Mouse (Mus musculus) hindbrain, postnatal 0 days (tissue): ENCODE results near the gene Rpusd2. TPM values are rescaled to one million over a fixed set of nuclear protein-coding genes. Genes with fewer than 3 reads are reported as not detected.

ENCODE experiments used
- ATAC-seq: fragments of 200-750 bp; cut with Nextera tagmentation; 2 replicates; pipeline ENCODE4 v1.8.0; 2017; ENCODE audit warnings: mild to moderate bottlenecking, moderate TSS enrichment, moderate library complexity
- DNase-seq: peaks from one replicate; pipeline ENCODE4 v3.0.0-alpha.2; 2015; ENCODE audit warnings: low spot score
- H3K27ac ChIP-seq: fragments of 300-500 bp; sonication (generic); 2 replicates; pipeline ENCODE4 v1.5.1; 2014; ENCODE audit warnings: mild to moderate bottlenecking
- H3K27me3 ChIP-seq: fragments of 300-500 bp; sonication (generic); 2 replicates; pipeline ENCODE4 v1.6.1; 2014; ENCODE audit warnings: low read length, mixed read lengths; ENCODE audit not compliant: insufficient read depth
- H3K36me3 ChIP-seq: fragments of 300-500 bp; sonication (generic); 2 replicates; pipeline ENCODE4 v1.6.1; 2014; ENCODE audit warnings: low read length, mixed read lengths; ENCODE audit not compliant: insufficient read depth
- H3K4me1 ChIP-seq: fragments of 300-500 bp; sonication (generic); 2 replicates; pipeline ENCODE4 v1.6.1; 2014; ENCODE audit warnings: antibody characterized with exemption, low read length, mixed read lengths; ENCODE audit not compliant: insufficient read depth
- H3K4me2 ChIP-seq: fragments of 300-500 bp; sonication (generic); 2 replicates; pipeline ENCODE4 v1.6.1; 2014; ENCODE audit warnings: low read depth, mild to moderate bottlenecking, low read length, moderate library complexity, mixed read lengths
- H3K4me3 ChIP-seq: fragments of 300-500 bp; sonication (generic); 2 replicates; pipeline ENCODE4 v1.5.1; 2014; ENCODE audit warnings: low read length
- H3K9ac ChIP-seq: fragments of 300-500 bp; sonication (generic); replicated peaks from 2 replicates; pipeline ENCODE4 v1.6.1; 2014; ENCODE audit warnings: mild to moderate bottlenecking, low read length, moderate library complexity, mixed read lengths
- H3K9me3 ChIP-seq: fragments of 300-500 bp; sonication (generic); 2 replicates; pipeline ENCODE4 v1.6.1; 2016; ENCODE audit warnings: low read length, mixed read lengths
- CTCF ChIP-seq: IDR thresholded peaks from 2 replicates; pipeline ENCODE4 v1.5.1; 2016; ENCODE audit warnings: antibody characterized with exemption, control low read depth, low read depth
- WGBS: fragments of 180-500 bp; shearing (Covaris S2); extraction: QIAGEN DNeasy Blood & Tissue Kit; methylation state at CpG from one replicate; pipeline ENCODE4 v1.1.7; 2014; 5-methylcytosine and 5-hydroxymethylcytosine counted together
- polyA plus RNA-seq: library from polyadenylated mRNA; unstranded; fragments of >200 nt; fragmentation: Nextera tagmentation; extraction: Ambion mirVana; gene quantifications from 2 replicates; pipeline ENCODE4 v1.2.1, GENCODE M21; 2015
- total RNA-seq: library from RNA; depleted of rRNA; stranded (reverse); fragments of >200 nt; gene quantifications from 2 replicates; pipeline ENCODE4 v1.2.3, GENCODE M21; 2014

The Rpusd2 gene
- total and polyA plus RNA-seq, 2 experiments from 2014 or later: 3.3 to 10.4 TPM

DNA sequence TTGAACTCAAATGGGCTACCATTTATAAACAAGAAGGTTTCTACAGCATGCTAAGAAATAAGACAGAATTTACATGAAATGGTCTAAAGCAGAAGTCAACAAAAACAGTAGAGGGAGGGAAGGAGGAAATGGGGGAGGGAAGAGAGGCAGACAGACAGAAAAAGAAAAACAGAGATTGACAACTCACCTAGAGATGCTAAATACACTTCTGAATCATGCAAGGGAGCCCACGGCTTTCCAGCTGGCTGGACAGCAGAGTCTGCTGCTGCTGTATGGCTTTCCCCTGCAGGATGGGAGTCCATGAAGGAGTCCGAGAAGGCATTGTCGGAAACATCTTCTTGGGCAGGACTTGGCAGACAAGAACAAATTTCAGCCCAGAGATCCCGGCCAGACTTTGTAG is 7.6 kb upstream of the Rpusd2 start:
- H3K9ac ChIP-seq: no peak overlapping the region
- no peak for ATAC-seq

DNA sequence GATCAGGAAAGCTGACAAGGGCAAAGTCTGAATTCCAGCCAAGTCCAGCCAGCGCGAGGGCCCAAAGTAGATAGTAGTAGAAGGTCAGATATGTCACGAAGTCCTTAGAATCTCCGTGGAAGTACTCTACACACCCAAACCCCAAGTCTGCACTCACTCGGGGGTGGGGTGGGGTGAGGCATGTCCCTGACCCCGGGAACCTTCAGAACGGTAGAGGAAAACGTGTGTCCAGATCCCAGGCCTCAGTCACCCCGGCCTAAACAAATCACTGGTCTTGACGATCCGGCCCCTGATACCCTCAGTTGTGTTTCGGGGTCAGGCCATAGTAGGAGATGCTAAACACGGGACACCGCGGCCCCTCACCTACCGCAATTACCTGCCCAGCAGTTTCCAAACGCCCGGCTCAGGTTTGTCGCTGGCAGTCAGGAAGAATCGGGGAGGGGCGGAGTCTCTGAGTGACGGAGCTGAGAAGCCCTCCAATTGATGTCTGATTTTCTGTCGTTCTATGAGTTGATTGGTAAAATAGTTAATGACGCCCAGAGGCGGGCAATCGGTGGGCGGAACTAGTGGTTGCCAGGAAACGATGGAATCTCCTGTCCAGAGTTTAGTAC is 5.5 kb upstream of the Rpusd2 start, which contains the start of gene Ccdc32:
Gene Ccdc32, minus strand, starts transcription at position 453 of the 611 bp plus-strand sequence.
- Histone ChIP-seq H3K9me3 (no peaks in the 10 kb centered on the region), H3K4me1 (peaks cover 4% of the 10 kb centered on the region), H3K4me3 (peak within 1 kb of the TSS; percentile 73), H3K27ac (no peak within 1 kb of the TSS), H3K9ac (peak within 1 kb of the TSS; percentile 80), H3K27me3 (no peaks in the 10 kb centered on the region), H3K36me3 (no peaks in the 10 kb centered on the region), H3K4me2 (peak within 1 kb of the TSS; percentile 93)
- TF ChIP-seq CTCF: no peak
- DNase-seq: peak; percentile 96
- under 1% methylated on average over 28 of the region's 28 CpGs for WGBS
- ATAC-seq: peak; percentile 97

More for the DNA sequence above, 7.6 kb upstream of the Rpusd2 start:
- Histone ChIP-seq H3K4me2 (no peak overlapping the region), H3K36me3 (peaks cover 7% of the 10 kb centered on the region; the same call in 1 of the 2 replicates), H3K4me3 (no peak overlapping the region), H3K27ac (no peak overlapping the region), H3K27me3 (no peaks in the 10 kb centered on the region), H3K4me1 (peaks cover 4% of the 10 kb centered on the region), H3K9me3 (no peaks in the 10 kb centered on the region)
- DNase-seq: no peak
- no peak for TF ChIP-seq CTCF
- 90% methylated on average over 4 of the region's 4 CpGs for WGBS

DNA sequence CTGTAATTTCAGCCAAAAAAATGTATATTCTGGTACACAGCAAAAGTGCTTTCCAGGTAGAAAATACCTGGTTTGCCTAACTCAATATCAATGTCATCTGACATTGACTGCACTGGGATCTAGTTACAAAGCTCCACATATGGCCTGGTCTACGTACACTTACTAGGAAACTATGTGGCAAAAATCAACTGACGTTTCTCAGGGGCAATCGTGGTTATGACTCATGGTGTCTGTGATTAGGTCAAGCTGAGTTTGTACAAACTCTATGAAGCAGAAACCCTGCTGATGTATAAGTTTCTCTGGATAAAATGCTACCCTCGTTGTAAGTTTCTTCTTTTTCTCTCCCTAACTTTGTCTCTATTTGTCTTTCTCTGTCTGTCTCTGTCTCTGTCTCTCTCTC is 2.4 kb upstream of the Rpusd2 start:
- H3K9me3 ChIP-seq: no peaks in the 10 kb centered on the region
- H3K4me2 ChIP-seq: no peak overlapping the region
- WGBS: 70% methylated on average over 4 of the region's 4 CpGs
- ATAC-seq: no peak
- no peak overlapping the region for H3K9ac ChIP-seq
- no peak overlapping the region for H3K4me3 ChIP-seq
- DNase-seq: no peak
- H3K27me3 ChIP-seq: no peaks in the 10 kb centered on the region
- peaks cover under 1% of the 10 kb centered on the region; the same call in 1 of the 2 replicates for H3K36me3 ChIP-seq
- H3K27ac ChIP-seq: no peak overlapping the region
- TF ChIP-seq CTCF: no peak
- peaks cover 4% of the 10 kb centered on the region for H3K4me1 ChIP-seq

DNA sequence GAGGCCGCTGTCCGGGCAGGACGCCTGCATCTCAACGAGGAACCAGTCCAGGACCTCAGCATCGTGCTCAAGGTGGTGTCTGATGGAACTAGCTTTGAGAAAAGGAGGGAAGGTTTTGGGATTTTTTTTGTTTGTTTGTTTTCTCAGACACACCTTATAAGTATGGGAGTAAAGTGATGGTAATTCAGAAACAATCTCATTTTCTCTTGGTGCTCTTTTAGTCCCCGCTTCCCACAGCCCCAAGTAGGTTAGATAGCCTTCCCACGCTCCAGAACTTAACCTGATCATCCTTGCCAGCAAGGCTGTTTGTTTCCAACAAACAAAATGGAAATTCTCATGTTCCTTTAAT is 781 bp downstream of the Rpusd2 start:
- TF ChIP-seq CTCF: no peak
- no peaks in the 10 kb centered on the region for H3K27me3 ChIP-seq
- 8% methylated on average over 7 of the region's 7 CpGs for WGBS
- peak overlapping the region; percentile 89 for H3K27ac ChIP-seq
- no peaks in the 10 kb centered on the region for H3K9me3 ChIP-seq
- H3K4me2 ChIP-seq: peak overlapping the region; percentile 91
- H3K36me3 ChIP-seq: peaks cover 16% of the 10 kb centered on the region; the same call in 1 of the 2 replicates
- no peaks in the 10 kb centered on the region for H3K4me1 ChIP-seq
- no peak for ATAC-seq
- peak overlapping the region; percentile 94 for H3K4me3 ChIP-seq
- DNase-seq: no peak
- peak overlapping the region; percentile 73 for H3K9ac ChIP-seq

DNA sequence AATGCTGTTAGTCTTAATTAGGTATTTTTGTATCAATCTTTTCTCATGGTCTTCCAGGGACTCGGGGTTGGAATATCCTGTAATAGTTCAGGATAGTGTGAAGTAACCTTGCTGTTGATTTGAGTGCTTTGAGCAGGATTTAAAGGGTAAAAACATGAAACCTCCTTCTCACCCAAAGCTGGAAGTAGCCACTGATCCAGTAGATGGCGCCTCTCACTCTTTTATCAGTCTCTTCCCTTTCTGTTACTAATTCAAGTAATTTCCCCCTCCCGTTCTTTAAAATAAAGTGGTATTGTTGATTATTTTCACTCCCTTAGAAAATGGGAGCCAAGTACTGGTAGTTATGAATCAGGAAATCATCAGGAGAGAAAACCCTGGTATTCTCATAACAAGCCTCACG is 6.3 kb downstream of the Rpusd2 start:
- H3K27ac ChIP-seq: no peak overlapping the region
- TF ChIP-seq CTCF: peak; percentile 68
- no peak for ATAC-seq
- H3K9ac ChIP-seq: no peak overlapping the region
- WGBS: 44% methylated on average over 4 of the region's 4 CpGs
- H3K4me2 ChIP-seq: no peak overlapping the region
- no peaks in the 10 kb centered on the region for H3K9me3 ChIP-seq
- H3K4me3 ChIP-seq: no peak overlapping the region
- H3K4me1 ChIP-seq: no peaks in the 10 kb centered on the region
- H3K36me3 ChIP-seq: peaks cover 16% of the 10 kb centered on the region; the same call in 1 of the 2 replicates
- DNase-seq: peak; percentile 72
- H3K27me3 ChIP-seq: no peaks in the 10 kb centered on the region

DNA sequence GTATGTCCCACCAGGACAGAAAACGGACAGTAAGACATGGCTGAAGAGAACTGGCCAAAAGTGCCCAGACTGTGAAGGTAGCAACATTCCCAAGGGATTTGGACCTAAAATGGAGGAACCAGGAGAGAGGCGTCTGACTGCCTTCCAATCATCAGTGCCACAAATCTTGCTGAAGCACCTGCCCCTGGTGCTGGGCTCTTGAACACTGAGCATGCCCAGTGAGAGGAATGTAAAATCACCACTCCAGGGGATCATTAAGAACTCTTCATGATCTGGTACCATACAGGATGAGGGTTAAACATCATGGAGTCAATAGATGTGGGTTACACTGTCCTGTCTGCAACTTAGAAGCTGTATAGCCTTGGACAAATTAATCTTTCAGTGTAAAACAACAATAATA is 10.6 kb downstream of the Rpusd2 start:
- no peaks in the 10 kb centered on the region for H3K4me1 ChIP-seq
- no peaks in the 10 kb centered on the region for H3K27me3 ChIP-seq
- ATAC-seq (no peak), DNase-seq (no peak)
- H3K36me3 ChIP-seq: no peaks in the 10 kb centered on the region
- no peak for TF ChIP-seq CTCF
- H3K9ac ChIP-seq: no peak overlapping the region
- no peak overlapping the region for H3K4me3 ChIP-seq
- H3K27ac ChIP-seq: no peak overlapping the region
- 72% methylated on average over 2 of the region's 2 CpGs for WGBS
- H3K9me3 ChIP-seq: no peaks in the 10 kb centered on the region
- no peak overlapping the region for H3K4me2 ChIP-seq
